Mouse (Mus musculus): ENCODE results near the gene Tas2r129. TPM values are rescaled to one million over a fixed set of nuclear protein-coding genes. Genes with fewer than 3 reads are reported as not detected.
"Not testable (repeated sequence)": the region's sequence is repeated elsewhere in the genome, so short reads cannot be mapped to it uniquely, and the experiment has no call there.

The Tas2r129 gene
- total RNA-seq (2021) = not detected in 2 replicates
- long read RNA-seq, experiment 1 = 0 reads
- long read RNA-seq, experiment 2 = 0 reads

GRCm38 (mm10) chr6:132950802-132951201 lies at the start of gene Tas2r129:
Gene Tas2r129, plus strand, starts transcription at chr6:132951102.
- no peak for DNase-seq

GRCm38 (mm10) chr6:132909351-132909750 lies 41.6 kb upstream of the Tas2r129 start, which contains the start of gene Tas2r125:
Gene Tas2r125, plus strand, starts transcription at chr6:132909651.
- DNase-seq = no peak

GRCm38 (mm10) chr6:132941376-132941775 lies 9.5 kb upstream of the Tas2r129 start:
- not testable (repeated sequence) for DNase-seq

- no peak for DNase-seq
Observed at GRCm38 (mm10) chr6:132957819-132958218, 6.9 kb downstream of the Tas2r129 start, which contains the start of gene Tas2r131. Gene Tas2r131, minus strand, starts transcription at chr6:132957919.

- DNase-seq = no peak
Observed at GRCm38 (mm10) chr6:132980865-132981264, 30.0 kb downstream of the Tas2r129 start, which contains the start of gene Tas2r109. Gene Tas2r109, minus strand, starts transcription at chr6:132980965.

Other genes with a start within 250 kb of the Tas2r129 start
- gene Tas2r122, start 239.2 kb upstream of the Tas2r129 start, total RNA-seq (2021) = not detected in 2 replicates
- not detected in 2 replicates for gene Tas2r115, start 213.1 kb upstream of the Tas2r129 start, total RNA-seq (2021)
- not detected in 2 replicates for gene Tas2r124, start 196.4 kb upstream of the Tas2r129 start, total RNA-seq (2021)
- not detected in 2 replicates for gene Tas2r102, start 189.0 kb upstream of the Tas2r129 start, total RNA-seq (2021)
- gene Tas2r136, start 172.9 kb upstream of the Tas2r129 start, total RNA-seq (2021) = not detected in 2 replicates
- gene Tas2r117, start 148.3 kb upstream of the Tas2r129 start, total RNA-seq (2021) = not detected in 2 replicates
- not detected in 2 replicates for gene Tas2r123, start 104.0 kb upstream of the Tas2r129 start, total RNA-seq (2021)
- gene Tas2r116, start 95.7 kb upstream of the Tas2r129 start, total RNA-seq (2021) = not detected in 2 replicates
- gene Tas2r110, start 83.1 kb upstream of the Tas2r129 start, total RNA-seq (2021) = not detected in 2 replicates
- not detected in 2 replicates for gene Tas2r113, start 58.1 kb upstream of the Tas2r129 start, total RNA-seq (2021)
- not detected in 2 replicates for gene Tas2r125, start 41.5 kb upstream of the Tas2r129 start, total RNA-seq (2021)
- gene Tas2r131, start 6.8 kb downstream of the Tas2r129 start, total RNA-seq (2021) = not detected in 2 replicates
- not detected in 2 replicates for gene Tas2r109, start 29.9 kb downstream of the Tas2r129 start, total RNA-seq (2021)
- not detected in 2 replicates for gene Tas2r103, start 86.0 kb downstream of the Tas2r129 start, total RNA-seq (2021)
- gene Tas2r140, start 104.7 kb downstream of the Tas2r129 start, total RNA-seq (2021) = not detected in 2 replicates
- 85.7 and 95.0 TPM in 2 replicates for gene Smim10l1, start 153.8 kb downstream of the Tas2r129 start, total RNA-seq (2021)